Mouse (Mus musculus): Measurements from ENCODE around the gene Cox7b.
"Not testable (repeated sequence)": the region's sequence is repeated elsewhere in the genome, so short reads cannot be mapped to it uniquely, and the experiment has no call there.

Gene Cox7b

DNA sequence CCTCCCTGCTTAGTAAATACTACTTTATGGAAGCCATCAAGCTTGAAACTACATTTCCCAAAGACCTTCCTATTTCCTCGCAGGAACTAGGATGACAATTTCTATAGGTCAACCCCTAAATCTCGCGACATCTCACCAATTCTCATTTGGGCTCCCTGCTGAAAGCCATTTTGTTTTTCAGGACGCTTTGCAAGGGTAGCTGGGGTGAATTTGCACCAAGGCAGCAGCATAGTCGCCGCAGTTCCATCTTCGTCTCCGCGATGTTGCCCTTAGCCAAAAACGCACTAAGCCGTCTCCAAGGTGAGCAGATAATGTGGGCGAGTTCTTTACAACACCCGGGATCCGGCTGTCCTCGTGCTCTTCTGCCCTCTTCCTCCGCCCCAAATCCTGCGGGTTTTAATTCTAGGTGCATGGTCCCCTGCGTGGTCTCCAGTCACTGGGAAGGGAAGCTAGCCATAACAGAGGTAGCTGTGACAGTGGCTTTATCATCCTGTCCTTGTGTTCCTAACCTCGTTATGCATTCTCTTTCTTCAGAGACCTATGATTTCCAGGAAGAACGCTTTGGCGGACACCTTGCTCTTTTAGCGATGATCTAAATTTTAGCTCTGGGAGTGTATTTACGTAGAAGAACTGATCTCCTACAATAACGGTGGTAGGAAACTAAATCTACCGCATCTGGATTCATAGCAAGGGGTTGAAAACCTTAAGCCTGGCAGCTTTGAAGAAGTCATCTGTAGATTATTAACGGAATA is at the start of gene Cox7b:
TSS of gene Cox7b (plus strand) at position 130 of the 752 bp plus-strand sequence.
- peak; percentile 86 for DNase-seq (ENCODE audit: low spot score)

DNA sequence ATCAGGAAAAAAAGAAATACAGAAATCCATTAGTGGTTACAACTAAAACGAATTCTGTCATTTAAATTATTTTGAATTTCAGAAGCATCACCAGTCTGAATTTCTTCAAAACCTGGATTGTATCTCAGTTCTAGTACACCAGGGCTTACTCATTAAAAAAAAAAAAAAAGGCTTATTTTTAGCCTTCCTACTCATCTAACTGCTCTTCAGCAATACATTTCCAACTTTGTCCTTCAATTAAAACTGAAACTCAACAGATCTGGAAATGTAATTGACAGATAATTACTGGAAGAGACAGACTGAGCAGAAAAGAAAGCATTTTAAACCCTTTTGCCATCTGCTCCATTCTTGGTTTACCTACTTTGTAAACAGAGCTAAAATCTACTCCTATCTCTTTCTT is 13.9 kb upstream of the Cox7b start:
- no peak for DNase-seq (ENCODE audit: low spot score)

DNA sequence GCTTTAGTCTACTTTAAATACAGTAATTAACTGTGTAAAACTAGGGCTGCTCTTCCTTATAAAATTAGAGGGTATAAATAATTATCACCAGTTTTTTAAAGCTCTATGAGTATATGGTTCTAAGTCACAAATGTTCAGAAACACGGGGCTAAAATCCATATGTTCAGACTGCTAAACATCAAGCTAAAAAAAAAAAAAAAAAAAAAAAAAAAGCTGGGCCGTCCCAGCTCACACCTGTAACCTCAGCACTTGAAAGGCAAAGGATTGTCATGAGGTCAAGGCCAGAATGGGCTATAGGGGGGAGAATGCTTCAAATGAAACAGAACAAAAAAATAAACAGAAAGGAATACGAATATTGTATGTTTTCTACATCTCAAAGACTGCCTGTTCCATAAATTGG is 4.7 kb upstream of the Cox7b start:
- no peak for DNase-seq (ENCODE audit: low spot score)

DNA sequence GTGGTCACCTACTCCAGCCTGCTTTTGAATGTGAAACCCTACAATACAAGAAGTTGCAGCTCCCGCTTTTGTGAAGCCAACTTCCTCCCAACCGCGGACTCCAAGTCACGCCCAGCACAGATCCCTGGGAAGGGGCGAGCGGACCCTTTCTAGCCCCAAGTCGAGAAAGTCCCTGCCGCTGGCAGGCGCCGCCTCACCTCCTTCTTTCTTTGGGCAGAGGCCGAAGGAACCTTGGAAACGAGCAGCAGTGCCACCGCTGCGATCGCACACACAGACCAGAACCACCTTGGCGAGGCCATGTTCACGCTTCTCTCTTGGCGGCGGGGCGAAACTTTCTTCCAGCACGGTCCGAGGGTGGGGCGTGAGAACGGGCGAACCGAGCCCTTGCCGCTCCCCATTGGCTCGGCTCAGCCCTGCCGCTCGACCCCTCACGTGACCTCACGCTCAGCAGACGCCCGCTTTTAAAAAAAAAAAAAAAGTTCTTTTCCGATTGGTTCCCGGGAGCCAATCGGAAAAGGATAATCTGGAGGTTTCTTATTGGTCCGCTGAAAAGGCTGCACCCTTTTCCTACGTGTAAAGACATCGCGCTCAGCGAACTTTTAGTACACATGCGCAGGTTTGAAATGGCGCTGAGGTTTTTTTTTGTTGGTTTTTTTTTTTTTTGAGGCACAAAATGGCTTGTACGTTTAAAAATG is 3.9 kb upstream of the Cox7b start, which contains the start of gene Magt1:
TSS of gene Magt1 (minus strand) at position 442 of the 695 bp plus-strand sequence.
- DNase-seq (ENCODE audit: low spot score) = peak; percentile 81

DNA sequence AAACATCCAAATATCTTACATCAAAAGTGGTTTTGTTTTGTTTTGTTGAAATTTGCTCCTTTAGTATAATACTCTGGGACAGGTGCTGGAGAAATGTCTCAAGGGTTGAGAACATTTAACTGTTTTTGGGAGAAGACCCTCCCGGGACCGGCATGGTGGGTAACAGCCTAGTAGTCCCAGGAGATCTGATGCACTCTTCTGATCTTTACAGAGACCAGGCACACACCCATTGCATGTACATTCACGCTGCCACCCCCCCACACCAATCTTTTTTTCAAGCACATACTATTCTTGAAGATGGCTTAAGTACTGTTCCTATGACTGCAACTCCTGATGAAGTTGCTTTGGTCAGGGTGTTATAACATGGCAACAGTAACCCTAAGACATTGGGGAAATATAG is 2.9 kb upstream of the Cox7b start:
- no peak for DNase-seq (ENCODE audit: low spot score)

DNA sequence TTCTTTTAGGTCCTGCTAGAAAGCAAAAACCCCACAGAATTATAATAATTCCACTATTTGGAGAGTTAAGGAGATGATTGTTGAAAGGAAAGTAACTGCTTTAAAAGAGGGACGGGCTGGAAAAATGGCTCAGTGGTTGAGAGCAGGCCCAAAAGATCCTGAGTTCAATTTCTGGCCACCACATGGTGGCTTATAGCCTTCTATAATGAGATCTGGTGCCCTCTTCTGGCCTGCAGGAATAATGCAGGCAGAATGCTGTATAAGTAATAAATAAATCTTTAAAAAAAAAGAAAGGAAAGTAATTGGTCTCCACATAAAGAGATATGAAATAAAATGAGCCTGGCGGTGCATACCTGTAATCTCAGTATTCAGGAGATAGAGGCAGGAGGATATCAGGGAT is 2.3 kb upstream of the Cox7b start:
- DNase-seq (ENCODE audit: low spot score) = peak; percentile 53

DNA sequence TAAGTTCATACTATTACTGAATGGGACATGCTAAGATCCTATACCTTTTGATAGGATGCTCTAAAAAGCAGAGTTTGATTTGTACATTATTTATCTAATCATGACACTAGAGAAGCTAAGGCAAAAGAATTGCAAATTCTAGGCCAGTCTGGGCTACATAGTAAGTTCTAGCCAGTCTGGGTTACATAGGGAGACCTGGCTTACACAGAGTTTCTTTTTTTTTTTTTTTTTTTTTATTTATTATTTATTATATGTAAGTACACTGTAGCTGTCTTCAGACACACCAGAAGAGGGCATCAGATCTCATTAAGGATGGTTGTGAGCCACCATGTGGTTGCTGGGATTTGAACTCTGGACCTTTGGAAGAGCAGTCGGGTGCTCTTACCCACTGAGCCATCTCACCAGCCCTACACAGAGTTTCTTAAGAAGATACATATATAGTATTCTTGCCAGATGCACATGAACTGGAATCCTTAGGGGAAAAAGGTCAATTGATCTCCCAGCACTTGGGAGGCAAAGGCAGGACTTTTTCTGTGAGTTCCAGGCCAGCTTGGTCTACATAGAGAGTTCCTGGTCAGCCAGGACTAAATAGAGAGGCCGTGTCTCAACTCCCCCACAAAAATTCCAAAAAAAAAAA is 641 bp upstream of the Cox7b start:
- not testable (repeated sequence) for DNase-seq (ENCODE audit: low spot score)

DNA sequence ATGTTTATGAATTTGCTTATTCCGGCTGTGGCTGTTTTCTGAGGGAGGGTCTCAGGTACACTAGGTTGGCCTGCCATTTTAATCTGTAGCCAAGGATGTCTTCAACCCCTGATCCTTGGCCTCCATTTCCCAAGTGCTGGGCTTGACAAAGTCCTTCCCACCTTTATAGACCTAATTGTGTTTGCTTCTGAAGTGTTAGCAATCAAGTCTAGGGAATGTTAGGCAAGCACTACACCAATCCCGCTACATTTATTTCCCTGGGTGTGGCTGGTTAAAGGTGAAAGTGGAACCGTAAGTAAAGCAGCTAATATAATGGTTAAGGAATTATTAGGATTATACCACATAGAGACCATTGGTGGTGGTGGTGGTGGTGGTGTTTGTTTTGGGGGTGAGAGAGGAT is 1.6 kb downstream of the Cox7b start:
- DNase-seq (ENCODE audit: low spot score) = no peak

DNA sequence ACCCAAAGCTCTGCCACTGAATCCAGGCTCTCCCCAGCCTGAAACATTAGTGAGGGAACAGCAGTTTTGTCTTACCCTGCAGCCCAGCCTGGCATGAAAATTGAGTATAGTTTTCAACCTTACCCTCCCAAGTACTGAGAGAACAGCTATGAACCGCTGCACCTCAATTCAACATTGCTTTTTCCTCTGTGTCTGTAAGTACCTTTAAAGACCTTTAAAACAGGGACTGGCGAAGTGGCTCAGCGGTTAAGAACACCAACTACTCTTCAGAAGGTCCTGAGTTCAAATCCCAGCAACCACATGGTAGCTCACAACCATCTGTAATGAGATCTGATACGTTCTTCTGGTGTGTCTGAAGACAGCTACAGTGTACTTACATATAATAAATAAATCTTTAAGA is 2.0 kb downstream of the Cox7b start:
- no peak for DNase-seq (ENCODE audit: low spot score)

DNA sequence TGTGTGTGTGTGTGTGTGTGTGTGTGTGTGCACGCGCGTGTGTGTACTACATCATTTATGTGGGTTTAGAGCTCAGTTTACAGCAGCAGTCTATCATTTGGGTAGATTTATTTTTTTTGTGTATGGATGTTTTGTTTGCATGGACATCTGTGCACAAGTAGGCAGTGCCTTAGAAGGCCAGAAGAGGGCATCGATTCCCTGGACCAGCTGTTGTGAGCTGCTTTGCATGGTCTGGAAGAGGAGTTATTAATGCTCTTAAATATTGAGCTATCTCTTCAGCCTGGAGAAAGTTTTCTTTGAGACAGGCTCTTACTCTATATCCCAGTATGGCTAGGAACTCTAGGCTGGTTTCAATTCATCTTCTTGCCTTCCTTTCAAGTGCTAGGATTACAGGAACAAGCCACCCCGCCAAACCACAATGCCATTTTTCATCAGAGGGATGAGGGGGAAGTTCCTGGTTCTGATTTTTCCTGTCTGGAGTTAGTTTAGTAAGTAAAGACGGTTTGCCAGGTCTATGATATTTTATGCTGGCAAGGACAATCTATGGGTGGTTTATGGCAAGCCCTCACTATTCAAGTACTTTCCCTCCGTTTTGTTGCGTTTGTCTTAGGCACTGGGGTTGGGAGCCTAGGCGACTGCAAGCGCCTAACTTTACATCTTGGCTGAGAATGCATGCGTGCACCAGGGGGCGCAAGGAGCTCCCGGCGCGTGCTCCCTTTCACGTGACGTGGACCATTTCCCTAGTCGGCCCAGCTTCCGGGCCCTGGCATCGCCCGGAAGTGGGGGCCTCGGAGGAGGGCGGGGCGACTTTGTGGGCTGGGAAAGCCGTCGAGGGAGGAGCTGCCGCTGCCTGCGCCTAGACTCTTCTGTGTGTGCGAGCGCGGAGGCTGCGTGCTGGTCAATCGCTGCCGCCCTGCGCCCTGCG is 11.2 kb downstream of the Cox7b start, which contains the start of gene Atp7a:
TSS of gene Atp7a (plus strand) at position 859 of the 925 bp plus-strand sequence.
- DNase-seq (ENCODE audit: low spot score) = peak; percentile 88

DNA sequence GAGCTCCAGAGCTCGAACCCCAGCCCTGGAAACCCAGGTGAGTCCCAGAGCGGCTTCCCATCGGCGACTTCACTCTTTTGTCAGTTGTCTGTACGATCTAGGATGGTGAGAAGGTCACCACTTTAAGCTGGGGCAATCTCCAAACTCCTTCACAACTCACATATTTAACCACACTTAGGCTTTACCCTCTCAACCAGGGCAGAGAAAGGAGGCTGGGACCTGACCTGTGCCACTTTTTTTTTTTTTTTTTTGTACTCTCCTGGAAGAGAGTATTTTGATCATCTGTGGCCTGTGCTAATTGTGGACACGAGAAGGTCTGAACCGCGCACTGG is 11.8 kb downstream of the Cox7b start:
- DNase-seq (ENCODE audit: low spot score) = no peak

DNA sequence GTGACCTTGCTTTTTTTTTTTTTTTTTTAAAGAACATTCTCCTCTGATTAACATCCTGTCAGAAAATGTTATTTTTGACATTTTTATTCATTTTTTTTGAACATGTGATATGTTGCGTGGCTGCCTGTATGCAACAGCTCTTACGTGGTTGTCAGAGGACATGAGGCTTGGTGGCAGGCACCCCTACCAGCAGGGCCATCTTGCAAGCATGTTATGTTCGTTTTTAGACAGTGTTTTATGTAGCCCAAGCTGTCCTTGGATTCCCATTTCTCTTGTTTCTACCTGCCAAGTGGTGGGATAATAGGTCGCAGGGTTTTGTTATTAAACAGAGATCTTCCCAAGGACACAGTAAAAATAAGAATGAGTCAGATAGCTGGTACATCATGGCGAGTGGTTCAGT is 14.7 kb downstream of the Cox7b start:
- DNase-seq (ENCODE audit: low spot score) = no peak

DNA sequence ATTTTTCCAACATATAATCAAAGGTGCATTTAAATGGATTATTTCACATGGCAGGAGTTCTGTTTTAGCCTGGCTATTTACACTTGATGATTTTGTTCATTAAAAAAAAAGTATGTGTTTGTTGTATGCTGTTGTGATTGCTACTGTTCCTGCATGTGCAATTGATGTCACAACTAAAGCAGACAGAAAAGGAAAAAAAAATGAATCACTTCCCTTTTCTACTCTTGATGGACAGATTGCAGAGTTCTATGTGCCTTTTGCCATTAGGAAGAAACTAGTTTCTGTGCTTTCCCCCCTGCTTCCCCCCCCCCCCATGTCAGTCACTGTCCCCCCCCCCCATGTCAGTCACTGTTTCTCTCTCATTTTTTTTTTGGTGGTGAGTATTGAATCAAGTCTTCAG is 15.6 kb downstream of the Cox7b start:
- DNase-seq (ENCODE audit: low spot score) = no peak

DNA sequence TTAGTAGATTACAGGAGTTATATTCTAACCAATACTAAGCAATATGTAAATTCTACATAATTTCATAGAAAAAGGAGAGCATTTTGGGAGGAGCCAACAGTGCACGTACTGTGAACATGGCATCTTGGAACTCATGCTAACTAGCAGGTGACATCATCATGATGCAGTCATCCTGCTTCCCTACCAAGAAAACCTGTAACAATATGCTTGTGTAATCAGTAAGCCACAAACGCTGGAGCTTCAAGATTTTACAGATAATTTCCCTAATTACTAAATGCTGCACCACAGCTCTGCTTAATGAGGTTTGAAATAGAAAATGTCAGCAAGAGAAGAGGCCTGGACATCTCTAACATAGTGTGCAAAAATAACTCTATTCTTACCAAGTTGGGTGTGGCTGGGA is 20.2 kb downstream of the Cox7b start:
- no peak for DNase-seq (ENCODE audit: low spot score)

DNA sequence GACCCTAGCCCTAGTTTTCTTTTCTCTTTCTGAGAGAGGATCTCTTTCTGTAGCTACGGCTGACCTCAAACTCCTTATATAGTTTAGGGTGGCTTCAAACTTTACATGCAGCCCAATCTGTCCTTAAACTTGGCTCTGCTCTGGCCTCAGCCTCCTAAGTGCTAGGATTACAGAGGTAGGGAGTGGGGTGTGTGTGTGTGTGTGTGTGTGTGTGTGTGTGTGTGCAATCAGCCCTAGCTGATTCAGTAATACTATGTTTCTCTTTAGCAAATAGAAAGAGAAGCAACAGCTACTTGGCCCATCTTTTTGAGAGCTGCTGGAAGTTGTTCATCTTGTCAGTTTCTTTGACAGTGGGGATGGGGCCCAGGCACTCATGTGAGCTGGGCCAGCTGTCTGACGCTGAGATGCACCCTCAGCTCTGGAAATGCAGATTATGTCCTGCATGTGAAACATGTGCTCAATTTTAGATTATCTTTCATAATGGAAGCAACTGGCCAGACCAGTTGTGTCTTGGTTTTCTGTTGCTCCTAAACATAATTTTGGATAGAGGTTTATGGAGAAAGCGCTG is 21.8 kb downstream of the Cox7b start:
- no peak for DNase-seq (ENCODE audit: low spot score)

DNA sequence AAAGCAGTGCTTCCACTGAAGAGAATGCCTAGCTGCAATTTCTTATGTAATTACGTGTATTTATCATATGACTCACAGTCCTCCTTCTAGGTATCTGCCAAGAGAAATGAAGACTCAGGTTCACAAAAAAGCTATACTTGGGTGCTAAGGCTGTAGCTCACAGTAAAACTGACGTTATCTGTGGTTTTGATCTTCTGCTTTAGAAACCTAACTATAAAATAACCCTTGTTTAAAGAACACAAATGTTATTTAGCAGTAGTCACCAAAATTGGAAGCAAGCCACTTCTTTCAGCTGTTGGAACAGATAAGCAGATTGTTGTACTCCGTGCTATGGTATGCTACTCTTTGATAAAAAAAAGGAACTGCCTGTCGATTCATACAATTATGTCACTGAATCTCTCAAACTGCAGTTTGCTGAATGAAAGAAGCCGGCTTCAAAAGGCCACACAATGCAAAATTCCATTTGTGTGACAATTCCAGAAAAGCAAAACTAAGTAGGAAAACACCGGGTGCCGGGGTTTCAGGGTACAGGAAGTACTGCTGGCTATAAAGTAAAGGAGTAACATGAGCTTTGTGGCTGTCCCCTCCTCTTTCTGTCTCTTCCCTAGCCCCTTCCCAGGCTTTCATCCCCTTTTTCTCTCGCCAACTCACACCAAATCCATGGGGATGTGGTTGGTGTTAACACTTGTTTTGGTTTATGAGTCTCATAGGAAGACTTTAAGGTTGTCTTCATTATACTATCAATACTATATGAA is 28.5 kb downstream of the Cox7b start:
- peak; percentile 64 for DNase-seq (ENCODE audit: low spot score)

DNA sequence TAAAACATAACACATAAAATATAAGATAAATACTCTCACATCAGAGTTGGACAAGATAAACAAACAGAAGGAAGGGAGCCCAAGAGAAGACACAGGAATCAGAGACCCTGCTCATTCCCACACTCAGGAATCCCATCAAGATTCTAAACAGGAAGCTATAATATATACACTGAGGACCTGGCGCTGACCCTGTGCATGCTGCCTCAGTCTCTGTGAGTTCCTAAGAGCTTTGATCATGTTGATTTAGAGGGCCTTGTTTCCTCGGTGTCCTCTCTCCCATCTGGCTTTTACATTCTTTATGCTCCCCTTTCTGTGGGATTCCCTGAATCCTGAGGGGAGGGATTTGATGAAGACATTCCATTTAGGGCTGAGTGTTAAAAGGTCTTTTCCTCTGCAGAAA is 30.0 kb downstream of the Cox7b start:
- DNase-seq (ENCODE audit: low spot score) = no peak

DNA sequence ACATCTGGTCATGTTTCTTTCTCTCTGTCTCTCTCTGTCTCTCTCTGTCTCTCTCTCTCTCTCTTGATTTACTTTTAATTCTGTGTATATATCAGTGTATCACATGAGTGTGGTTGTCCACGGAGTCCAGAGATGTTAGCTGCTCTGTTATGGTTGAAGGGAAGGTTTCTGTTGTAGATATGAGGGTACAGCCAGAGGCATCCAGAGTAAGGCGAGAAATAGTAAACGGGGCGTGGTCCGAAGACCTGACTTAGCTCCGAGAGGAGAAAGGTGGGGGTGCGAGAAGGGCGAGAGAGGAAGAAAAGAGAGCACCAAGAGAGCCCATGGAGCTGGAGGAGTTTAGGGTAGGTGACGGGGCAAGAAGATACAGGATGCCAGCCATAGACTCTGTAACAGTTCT is 30.4 kb downstream of the Cox7b start:
- DNase-seq (ENCODE audit: low spot score) = no peak

DNA sequence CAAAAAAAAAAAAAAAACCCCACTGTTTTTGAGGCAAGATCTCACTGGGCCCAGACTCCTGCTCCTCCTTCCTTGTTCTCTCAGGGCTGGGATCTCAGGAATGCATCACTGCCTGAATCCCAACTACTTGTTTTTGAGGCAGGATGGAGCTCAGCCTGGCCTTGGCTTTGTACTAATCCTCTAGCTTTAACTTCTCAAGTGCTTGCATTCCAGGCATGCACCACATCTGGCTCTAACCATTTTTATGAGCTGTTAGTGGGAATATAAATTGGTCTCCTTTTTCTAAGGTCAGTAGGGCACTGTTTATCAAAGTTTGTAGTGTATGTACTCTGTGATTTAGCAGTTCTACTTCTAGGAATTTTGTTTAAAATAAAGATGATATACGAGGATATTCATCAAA is 32.7 kb downstream of the Cox7b start:
- DNase-seq (ENCODE audit: low spot score) = no peak
